Mouse (Mus musculus) brain, embryonic 14.5 days (tissue): ENCODE data around the gene Pcif1.

Experiments used
- CTCF ChIP-seq: fragments of 200-500 bp; IDR thresholded peaks from 2 replicates; pipeline ENCODE4 v1.5.1; 2012; ENCODE audit warnings: inconsistent platforms, mild to moderate bottlenecking, moderate library complexity, borderline replicate concordance; ENCODE audit not compliant: insufficient read depth, insufficient read length; ENCODE audit errors: extremely low read depth
- POLR2A ChIP-seq: fragments of 200-500 bp; IDR thresholded peaks from 2 replicates; pipeline ENCODE4 v1.6.1; 2012; ENCODE audit warnings: mild to moderate bottlenecking, inconsistent platforms, borderline replicate concordance; ENCODE audit not compliant: poor library complexity, insufficient read depth, insufficient read length, severe bottlenecking; ENCODE audit errors: extremely low read depth

DNA sequence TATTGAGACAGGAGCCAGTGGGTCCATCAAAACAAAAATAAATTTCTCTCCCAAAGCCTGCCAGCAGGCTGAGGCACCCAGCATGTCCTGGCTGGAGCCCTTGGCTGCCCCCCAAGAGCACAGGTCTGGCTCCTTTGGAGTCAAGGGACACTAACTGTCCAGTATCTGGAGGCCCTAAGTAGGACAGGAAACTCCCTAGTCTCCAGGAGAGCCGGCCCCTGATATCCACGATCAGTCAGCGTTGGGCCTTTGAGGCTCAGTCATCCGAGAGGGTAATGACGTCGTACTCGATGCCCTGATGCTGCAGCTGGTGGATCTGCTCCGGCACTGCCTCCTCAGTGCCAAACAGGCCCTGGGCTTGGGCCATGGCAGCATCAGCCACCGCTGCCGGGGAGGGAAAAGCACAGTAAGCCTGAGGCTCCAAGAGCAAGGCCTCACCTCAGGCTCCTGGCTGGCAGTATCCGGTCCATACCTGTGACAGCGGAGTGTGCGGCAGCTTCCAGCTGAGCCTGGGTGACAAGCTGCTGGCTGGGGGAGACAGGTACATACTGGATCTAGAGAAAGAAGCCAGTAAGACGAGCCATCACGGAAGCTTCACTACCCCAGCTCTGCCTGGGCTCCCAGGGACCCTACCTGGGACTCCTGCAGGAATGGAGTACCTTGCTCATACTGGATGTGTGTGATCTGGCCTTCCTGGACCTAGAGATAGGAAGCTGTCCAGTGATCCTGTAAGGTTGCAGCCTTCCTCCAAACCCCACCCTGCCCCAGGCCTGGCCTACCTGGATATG lies 13.0 kb downstream of the Pcif1 start:
- TF ChIP-seq CTCF (no peak), POLR2A (no peak)
